Mouse (Mus musculus): ENCODE data around the gene Ugt1a7c. TPM values are rescaled to one million over a fixed set of nuclear protein-coding genes. Genes with fewer than 3 reads are reported as not detected.

Ugt1a7c gene
- polyA plus RNA-seq, 1 experiment = 1.3 TPM

- TF ChIP-seq POLR2A (IDR thresholded peaks at IDR 0.05; ENCODE audit: extremely low read depth, insufficient read depth, low read length) = no peak
- TF ChIP-seq CTCF (IDR thresholded peaks at IDR 0.05; ENCODE audit: extremely low read depth, insufficient read depth, low read length) = no peak
- no peak overlapping the region for H3K4me3 ChIP-seq (ENCODE audit: insufficient read depth, low read length)
- no peaks in the 10 kb centered on the region for H3K4me1 ChIP-seq (ENCODE audit: control insufficient read depth, insufficient read depth, low read length)
- H3K27ac ChIP-seq (ENCODE audit: insufficient read depth, low read length) = no peak overlapping the region
Measured at GRCm38 (mm10) chr1:88259643-88260024, 164.8 kb downstream of the Ugt1a7c start.

GRCm38 (mm10) chr1:88260114-88260513, 165.3 kb downstream of the Ugt1a7c start:
- Histone ChIP-seq H3K4me1 (ENCODE audit: control insufficient read depth, insufficient read depth, low read length) (no peaks in the 10 kb centered on the region), H3K27ac (ENCODE audit: insufficient read depth, low read length) (no peak overlapping the region), H3K4me3 (ENCODE audit: insufficient read depth, low read length) (no peak overlapping the region)
- TF ChIP-seq CTCF (IDR thresholded peaks at IDR 0.05; ENCODE audit: extremely low read depth, insufficient read depth, low read length) (no peak), POLR2A (IDR thresholded peaks at IDR 0.05; ENCODE audit: extremely low read depth, insufficient read depth, low read length) (no peak)

GRCm38 (mm10) chr1:88260604-88261377, 165.9 kb downstream of the Ugt1a7c start:
- Histone ChIP-seq H3K4me1 (ENCODE audit: control insufficient read depth, insufficient read depth, low read length) (no peaks in the 10 kb centered on the region), H3K4me3 (ENCODE audit: insufficient read depth, low read length) (no peak overlapping the region), H3K27ac (ENCODE audit: insufficient read depth, low read length) (no peak overlapping the region)
- TF ChIP-seq POLR2A (IDR thresholded peaks at IDR 0.05; ENCODE audit: extremely low read depth, insufficient read depth, low read length) (no peak), CTCF (IDR thresholded peaks at IDR 0.05; ENCODE audit: extremely low read depth, insufficient read depth, low read length) (no peak)

- Histone ChIP-seq H3K4me1 (ENCODE audit: control insufficient read depth, insufficient read depth, low read length) (no peaks in the 10 kb centered on the region), H3K27ac (ENCODE audit: insufficient read depth, low read length) (no peak overlapping the region), H3K4me3 (ENCODE audit: insufficient read depth, low read length) (no peak overlapping the region)
- TF ChIP-seq CTCF (IDR thresholded peaks at IDR 0.05; ENCODE audit: extremely low read depth, insufficient read depth, low read length) (no peak), POLR2A (IDR thresholded peaks at IDR 0.05; ENCODE audit: extremely low read depth, insufficient read depth, low read length) (no peak)
Measured at GRCm38 (mm10) chr1:88261706-88262105, 166.8 kb downstream of the Ugt1a7c start.

GRCm38 (mm10) chr1:88262255-88262654, 167.4 kb downstream of the Ugt1a7c start:
- no peaks in the 10 kb centered on the region for H3K4me1 ChIP-seq (ENCODE audit: control insufficient read depth, insufficient read depth, low read length)
- H3K4me3 ChIP-seq (ENCODE audit: insufficient read depth, low read length) = no peak overlapping the region
- H3K27ac ChIP-seq (ENCODE audit: insufficient read depth, low read length) = no peak overlapping the region
- no peak for TF ChIP-seq CTCF (IDR thresholded peaks at IDR 0.05; ENCODE audit: extremely low read depth, insufficient read depth, low read length)
- no peak for TF ChIP-seq POLR2A (IDR thresholded peaks at IDR 0.05; ENCODE audit: extremely low read depth, insufficient read depth, low read length)

- Histone ChIP-seq H3K4me3 (ENCODE audit: insufficient read depth, low read length) (no peak overlapping the region), H3K27ac (ENCODE audit: insufficient read depth, low read length) (no peak overlapping the region), H3K4me1 (ENCODE audit: control insufficient read depth, insufficient read depth, low read length) (no peaks in the 10 kb centered on the region)
- no peak for TF ChIP-seq POLR2A (IDR thresholded peaks at IDR 0.05; ENCODE audit: extremely low read depth, insufficient read depth, low read length)
- no peak for TF ChIP-seq CTCF (IDR thresholded peaks at IDR 0.05; ENCODE audit: extremely low read depth, insufficient read depth, low read length)
Measured at GRCm38 (mm10) chr1:88262961-88263360, 168.1 kb downstream of the Ugt1a7c start.

GRCm38 (mm10) chr1:88263778-88264177, 168.9 kb downstream of the Ugt1a7c start:
- H3K4me1 ChIP-seq (ENCODE audit: control insufficient read depth, insufficient read depth, low read length) = no peaks in the 10 kb centered on the region
- no peak for TF ChIP-seq CTCF (IDR thresholded peaks at IDR 0.05; ENCODE audit: extremely low read depth, insufficient read depth, low read length)
- no peak for TF ChIP-seq POLR2A (IDR thresholded peaks at IDR 0.05; ENCODE audit: extremely low read depth, insufficient read depth, low read length)
- no peak overlapping the region for H3K4me3 ChIP-seq (ENCODE audit: insufficient read depth, low read length)
- H3K27ac ChIP-seq (ENCODE audit: insufficient read depth, low read length) = no peak overlapping the region

GRCm38 (mm10) chr1:88264237-88264868, 169.5 kb downstream of the Ugt1a7c start:
- TF ChIP-seq POLR2A (IDR thresholded peaks at IDR 0.05; ENCODE audit: extremely low read depth, insufficient read depth, low read length) (no peak), CTCF (IDR thresholded peaks at IDR 0.05; ENCODE audit: extremely low read depth, insufficient read depth, low read length) (no peak)
- H3K27ac ChIP-seq (ENCODE audit: insufficient read depth, low read length) = no peak overlapping the region
- H3K4me1 ChIP-seq (ENCODE audit: control insufficient read depth, insufficient read depth, low read length) = no peaks in the 10 kb centered on the region
- no peak overlapping the region for H3K4me3 ChIP-seq (ENCODE audit: insufficient read depth, low read length)

GRCm38 (mm10) chr1:88264869-88265240, 170.0 kb downstream of the Ugt1a7c start:
- no peak for TF ChIP-seq CTCF (IDR thresholded peaks at IDR 0.05; ENCODE audit: extremely low read depth, insufficient read depth, low read length)
- no peak for TF ChIP-seq POLR2A (IDR thresholded peaks at IDR 0.05; ENCODE audit: extremely low read depth, insufficient read depth, low read length)
- Histone ChIP-seq H3K27ac (ENCODE audit: insufficient read depth, low read length) (no peak overlapping the region), H3K4me1 (ENCODE audit: control insufficient read depth, insufficient read depth, low read length) (no peaks in the 10 kb centered on the region), H3K4me3 (ENCODE audit: insufficient read depth, low read length) (no peak overlapping the region)

GRCm38 (mm10) chr1:88266123-88266522, 171.3 kb downstream of the Ugt1a7c start:
- H3K4me3 ChIP-seq (ENCODE audit: insufficient read depth, low read length) = no peak overlapping the region
- no peaks in the 10 kb centered on the region for H3K4me1 ChIP-seq (ENCODE audit: control insufficient read depth, insufficient read depth, low read length)
- TF ChIP-seq CTCF (IDR thresholded peaks at IDR 0.05; ENCODE audit: extremely low read depth, insufficient read depth, low read length) (no peak), POLR2A (IDR thresholded peaks at IDR 0.05; ENCODE audit: extremely low read depth, insufficient read depth, low read length) (no peak)
- no peak overlapping the region for H3K27ac ChIP-seq (ENCODE audit: insufficient read depth, low read length)
